Mouse (Mus musculus): Measurements from ENCODE around the gene Efcab8.

Efcab8 gene

DNA sequence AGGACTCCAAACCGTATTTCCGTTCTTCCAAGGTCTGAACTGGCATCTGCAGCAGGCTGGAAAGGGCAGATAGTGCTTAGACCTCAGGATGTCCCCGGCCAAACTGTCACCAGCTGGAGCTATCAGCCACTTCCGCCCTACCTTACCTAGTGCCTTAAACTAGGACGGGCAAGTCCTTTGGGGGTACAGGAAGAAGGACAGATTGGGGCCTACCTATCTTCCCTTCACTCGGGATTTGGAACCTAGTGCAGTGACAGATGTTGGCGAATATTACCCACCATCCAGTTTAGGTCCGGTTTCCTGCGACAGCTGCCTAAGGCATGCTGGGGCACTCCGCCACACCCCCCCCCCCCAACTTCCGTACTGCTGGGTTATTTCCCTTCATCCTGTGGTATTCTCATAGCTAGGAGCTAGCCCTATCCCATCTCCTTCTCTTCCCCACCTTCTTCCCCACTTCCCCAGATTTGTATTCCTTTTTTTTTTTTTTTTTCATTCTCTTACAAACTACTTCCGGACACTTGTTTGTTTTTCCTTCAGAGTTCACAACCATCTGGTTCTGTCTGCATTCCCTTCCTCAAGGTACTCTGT lies at the start of gene Efcab8:
TSS of gene Efcab8 (plus strand) at position 538 of the 588 bp plus-strand sequence.
- no peak for DNase-seq (ENCODE audit: low spot score)

DNA sequence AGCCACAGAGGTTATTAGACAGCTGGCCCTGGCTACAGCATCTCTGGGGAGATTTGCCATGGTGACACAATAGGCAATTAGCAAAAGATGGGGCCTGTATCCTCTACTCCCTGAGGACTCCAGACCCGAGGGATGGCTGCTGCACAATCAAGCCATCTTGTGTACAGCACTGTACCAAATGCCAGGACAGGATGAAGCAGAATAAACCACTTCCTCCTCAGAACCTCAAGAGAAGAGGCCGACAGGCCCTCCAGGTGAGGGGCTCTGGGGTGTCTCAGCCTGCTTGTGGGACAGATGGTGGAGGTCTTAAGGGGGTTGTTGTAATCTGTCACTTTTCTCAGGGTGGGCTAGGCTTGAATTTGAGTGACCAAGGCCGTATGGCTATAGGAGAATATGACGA lies 45.7 kb upstream of the Efcab8 start:
- DNase-seq (ENCODE audit: low spot score) = no peak

DNA sequence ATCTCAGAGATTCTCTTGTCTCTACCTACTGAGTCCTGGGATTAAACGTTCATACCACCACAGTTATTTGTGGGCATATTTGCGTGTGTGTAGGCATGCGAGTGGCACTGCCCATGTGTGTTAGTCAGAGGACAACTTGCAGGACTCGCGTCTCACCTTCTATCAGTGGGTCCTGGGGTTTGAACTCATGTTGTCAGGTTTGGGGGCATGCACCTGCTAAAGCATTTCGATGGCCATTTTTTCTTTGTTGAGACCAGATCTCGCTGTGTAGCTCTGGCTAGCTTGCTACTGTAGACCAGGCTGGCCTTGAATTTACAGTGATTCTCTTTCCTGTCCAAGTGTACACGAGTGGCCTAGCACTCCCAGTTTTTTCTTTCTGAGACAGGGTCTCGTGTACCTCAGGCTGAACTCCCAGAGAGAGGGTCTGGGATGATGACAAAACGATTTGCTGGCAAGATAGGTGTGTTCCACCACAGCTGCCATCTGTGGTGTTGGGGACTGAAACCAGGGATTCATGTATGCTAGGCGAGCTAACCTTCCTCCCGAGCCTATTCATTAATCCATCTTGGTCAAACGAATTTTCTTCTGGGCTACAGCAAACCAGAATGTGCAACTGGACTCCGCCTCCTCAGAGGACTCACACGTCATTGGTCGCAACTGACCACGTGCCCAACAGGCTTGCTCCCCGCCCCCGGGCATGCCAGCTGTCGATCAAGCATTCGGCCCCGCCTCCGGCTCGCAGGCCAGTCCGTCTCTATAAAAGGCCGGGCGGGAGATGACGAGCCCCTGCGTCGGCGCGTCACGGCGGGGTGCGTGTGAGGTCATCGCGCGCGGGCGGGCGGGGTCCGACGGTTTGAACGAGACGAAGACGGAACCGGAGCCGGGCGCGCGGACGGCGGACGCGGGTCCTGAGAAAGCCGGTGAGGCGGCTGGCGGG lies 39.0 kb upstream of the Efcab8 start, which contains the start of gene Mapre1:
TSS of gene Mapre1 (plus strand) at position 775 of the 937 bp plus-strand sequence.
- DNase-seq (ENCODE audit: low spot score) = peak; percentile 99

DNA sequence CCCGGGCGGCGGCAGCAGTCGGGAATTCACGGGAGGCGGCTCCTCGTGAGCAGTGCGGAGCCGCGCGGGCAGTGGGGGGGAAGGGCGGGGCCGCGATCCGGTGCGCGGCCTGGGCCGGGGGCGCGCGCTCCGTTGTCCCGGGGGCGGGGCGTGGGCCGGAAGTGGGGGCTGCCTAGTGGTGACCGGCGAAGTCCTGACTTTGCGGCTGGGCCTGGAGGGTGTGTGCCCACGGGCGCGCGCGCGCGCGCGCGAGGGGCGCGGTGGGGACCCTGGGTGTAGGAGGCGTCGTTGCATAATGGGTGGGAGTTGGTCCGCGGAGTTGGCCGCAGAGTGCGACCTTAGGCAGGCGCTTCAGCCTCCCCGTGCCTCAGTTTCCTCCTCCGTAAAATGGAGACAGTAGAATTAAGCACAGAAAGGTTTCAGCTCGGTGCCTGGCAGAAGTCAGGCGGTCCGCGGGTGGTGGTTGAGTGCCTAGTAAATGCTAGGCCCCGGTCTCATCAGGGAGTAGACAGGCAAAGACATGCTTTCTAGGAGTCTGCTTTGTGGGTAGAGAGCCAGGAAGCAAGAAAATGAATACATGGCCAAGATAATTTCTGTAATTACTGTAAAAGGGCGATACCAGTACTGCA lies 38.2 kb upstream of the Efcab8 start:
- peak; percentile 40 for DNase-seq (ENCODE audit: low spot score)

DNA sequence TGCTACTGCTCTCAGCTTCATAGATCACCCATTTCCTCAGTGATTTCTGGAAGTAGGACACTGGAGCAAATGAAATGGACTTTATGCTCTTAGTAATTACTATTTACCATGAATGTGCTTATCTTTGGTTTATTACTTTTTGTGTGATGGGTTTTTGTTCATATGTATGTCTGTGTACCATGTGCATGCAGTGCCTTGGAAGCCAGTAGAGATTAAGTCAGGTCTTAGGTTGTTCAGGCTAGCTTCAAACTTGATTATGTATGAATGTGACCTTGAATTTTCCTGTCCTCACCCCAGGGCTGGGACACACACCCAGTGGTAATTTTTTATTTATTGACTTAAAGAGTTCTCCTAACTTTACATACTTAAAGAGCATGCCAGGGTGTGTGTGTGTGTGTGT lies 31.7 kb upstream of the Efcab8 start:
- DNase-seq (ENCODE audit: low spot score) = no peak

DNA sequence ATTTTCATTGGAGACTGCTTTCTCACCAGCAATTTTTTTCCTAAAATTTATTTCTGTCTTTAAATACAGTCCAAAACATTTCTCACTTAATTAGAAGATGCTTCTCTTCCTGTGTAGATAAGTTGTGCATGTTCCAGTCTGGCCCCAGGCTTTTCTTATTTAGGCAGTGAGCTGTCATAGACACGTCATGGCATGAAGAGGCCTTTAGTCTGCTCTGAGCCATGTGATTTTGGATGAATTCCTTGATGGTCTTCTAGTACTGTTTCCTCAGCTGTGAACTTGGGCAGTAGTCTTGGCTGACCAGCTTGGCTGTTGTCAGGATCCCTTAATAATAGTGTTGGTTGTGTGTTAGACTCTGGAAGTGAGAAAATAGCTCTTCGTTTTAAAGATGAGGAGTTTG lies 29.4 kb upstream of the Efcab8 start:
- peak; percentile 17 for DNase-seq (ENCODE audit: low spot score)

DNA sequence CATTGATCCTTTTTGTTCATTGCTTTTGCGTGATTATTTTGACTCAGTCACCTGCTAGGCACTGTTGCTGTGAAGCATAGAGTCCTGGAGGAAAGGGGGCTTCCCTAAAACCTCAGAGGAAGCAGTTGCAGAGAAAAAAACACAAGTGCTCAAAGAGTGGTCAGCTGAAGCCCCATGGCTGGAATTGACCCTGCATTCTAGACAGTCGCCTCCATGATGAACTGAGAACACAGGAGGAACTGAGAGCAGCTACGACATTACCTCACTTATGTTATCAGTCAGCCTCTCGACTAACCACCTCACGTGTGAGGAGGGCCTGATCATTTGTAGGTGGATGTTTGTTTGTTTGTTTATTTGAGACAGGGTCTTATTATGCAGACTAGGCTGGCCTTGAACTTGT lies 17.6 kb upstream of the Efcab8 start:
- DNase-seq (ENCODE audit: low spot score) = no peak

DNA sequence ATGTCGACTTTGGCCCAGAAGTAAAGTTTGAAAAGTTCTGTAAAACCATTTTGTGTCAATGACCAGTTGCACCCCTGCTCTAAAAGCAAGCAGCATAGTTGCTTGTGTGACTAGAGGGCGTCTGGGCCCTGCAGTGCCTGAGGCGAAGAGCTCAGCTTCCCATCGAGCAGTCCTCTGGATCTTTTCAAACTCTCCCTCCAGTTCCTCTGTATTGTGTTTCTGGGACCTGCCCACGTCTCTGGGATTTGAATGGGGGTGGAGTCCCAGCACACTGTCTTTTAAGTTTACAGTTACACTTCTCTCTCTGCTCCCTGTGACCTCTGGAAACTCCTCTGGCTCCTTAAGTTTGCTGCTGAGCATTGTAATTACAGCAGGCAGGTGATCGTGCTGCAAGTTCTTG lies 12.2 kb upstream of the Efcab8 start:
- DNase-seq (ENCODE audit: low spot score) = no peak

DNA sequence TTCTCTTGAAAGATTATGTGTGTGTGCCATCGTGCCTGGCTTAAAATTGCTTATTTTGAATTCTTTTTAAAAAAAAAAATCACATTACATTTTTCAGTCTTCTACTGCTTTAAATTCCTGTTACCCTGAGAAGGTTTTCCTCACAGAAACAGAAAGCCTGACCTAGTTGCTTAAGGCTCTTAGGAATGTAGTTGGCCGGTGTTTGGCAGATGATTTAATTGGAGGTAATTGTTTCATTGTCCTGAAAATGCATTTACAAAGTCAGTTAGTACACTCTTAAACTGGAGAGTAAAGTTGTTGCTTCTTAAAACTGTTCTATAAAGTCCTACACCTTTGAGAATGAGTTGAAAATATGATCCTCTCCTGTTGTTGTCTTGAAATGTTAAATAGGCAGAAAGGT lies 10.8 kb upstream of the Efcab8 start:
- no peak for DNase-seq (ENCODE audit: low spot score)

DNA sequence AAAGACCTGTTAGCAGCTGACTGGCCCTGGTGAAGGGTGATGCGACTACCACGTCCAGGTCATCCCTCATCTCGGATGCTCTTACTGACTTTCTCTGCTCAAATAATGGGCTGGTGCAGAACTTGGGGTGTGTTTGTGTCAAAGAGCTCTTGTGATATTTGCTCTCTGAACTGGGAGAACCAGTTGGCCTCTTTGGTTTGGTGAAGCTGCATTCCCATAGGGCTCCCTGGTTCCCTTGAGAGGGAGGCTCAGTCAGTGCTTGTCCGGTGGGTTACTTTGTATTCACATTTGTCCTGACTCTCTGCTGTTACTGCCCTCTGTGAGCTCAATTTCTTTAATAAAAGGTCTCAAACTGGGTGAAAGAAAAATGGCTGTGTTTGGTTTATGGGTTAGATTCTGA lies 6.8 kb upstream of the Efcab8 start:
- no peak for DNase-seq (ENCODE audit: low spot score)

DNA sequence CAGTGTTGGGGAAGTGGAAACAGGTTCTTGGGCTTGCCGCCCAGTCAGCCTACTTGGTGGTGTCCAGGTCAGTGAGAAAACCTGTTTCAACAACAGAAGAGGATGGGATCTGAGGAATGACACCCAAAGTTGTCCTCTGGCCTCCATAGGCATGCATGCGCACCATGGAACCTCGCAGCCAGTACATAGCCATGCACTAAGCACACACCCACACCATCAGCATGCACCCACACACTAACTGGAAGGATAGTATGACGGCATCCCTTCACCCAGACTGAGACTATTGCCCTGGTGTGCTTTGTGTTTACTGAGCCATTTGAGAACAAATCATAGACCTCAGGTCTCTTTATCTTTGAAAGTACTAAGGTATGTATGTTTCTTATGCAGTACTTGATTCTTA lies 4.3 kb upstream of the Efcab8 start:
- no peak for DNase-seq (ENCODE audit: low spot score)

DNA sequence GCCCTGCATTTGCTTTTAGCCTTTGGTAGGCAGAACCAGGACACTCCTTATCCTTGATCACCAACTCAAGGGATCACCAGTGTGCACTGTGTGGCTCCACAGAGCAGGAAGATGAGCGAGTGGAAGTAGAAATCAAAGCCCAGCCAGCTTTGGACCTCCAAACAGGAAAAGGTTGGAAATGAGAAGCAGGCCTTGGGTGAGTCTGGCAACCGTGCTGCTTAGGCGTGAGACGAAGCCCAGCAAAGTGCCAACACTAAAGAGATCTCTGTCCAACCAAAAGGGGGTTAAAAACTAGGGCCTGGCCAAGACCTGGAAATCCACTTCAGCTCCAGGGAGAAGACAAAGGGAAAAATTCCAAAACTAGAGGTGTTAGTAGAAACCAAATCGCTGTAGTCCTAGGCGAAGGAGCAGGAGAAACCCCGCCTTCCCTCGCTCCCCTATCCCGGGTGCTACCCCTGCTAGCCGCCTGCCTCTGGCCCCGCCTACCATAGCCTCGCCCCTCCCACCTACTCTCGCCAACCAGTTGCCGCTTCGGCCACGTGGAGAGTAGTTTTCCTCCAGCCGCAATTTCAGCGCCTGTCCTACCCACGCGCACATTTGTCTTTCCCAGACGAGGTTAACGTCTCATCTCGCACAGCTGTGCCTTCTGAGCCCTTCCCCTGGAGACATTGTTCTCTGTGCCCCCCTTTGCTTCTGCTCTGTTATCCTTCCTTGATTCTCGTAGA lies 931 bp upstream of the Efcab8 start:
- DNase-seq (ENCODE audit: low spot score) = no peak

DNA sequence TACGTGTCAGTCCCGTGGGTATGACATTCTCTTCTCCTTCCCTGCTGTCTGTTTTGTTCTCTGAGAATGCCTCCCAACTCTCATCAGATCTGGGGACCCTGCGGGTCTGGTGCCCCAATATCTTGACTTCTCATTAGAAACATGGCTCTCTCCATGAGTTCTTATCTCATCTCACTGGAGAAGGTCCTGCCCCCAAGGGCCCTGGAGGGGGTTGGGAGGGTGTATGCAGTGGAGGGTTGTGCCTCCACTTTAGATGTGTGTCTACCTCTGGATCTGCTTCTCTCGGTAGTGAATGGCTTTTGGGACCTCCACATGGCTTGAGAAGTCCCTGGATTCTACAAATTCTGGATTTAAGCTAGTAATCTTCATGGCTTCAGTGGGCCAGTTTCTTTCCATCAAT lies 1.4 kb downstream of the Efcab8 start:
- DNase-seq (ENCODE audit: low spot score) = no peak

DNA sequence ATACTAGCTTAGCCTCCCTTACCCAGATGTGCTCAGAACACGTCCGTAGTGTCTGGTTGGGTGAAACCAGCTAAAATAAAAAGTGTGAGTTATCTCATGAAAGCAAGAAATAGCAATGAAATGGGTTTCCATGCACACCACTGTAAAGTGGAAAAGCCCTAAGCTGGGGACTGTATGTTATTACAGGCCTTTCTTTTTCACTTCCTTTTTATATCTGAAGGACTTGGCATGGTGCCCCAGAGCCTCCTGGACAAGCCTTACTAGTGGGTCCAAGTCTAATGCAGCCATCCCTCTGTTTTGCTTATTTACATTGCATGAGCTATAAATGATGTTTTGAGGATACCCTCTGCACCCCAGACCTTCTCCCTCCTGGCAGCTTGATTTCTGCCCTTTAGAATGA lies 4.9 kb downstream of the Efcab8 start:
- no peak for DNase-seq (ENCODE audit: low spot score)

DNA sequence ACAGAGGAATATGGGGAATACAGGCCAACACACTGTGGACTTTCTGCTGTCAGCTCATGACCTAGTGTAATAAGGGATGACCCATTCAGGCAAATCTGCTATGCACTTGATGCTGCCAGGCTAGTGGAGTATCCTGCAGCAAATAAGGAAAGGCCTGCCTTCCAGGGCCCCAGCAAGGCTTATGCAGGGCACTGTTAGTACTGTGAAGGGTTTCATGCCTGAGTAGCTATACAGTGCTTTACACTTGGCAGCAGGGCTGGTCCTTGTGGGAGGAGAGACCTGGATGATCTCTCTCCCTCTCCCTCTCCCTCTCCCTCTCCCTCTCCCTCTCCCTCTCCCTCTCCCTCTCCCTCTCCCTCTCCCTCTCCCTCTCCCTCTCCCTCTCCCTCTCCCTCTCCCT lies 13.6 kb downstream of the Efcab8 start:
- no peak for DNase-seq (ENCODE audit: low spot score)

DNA sequence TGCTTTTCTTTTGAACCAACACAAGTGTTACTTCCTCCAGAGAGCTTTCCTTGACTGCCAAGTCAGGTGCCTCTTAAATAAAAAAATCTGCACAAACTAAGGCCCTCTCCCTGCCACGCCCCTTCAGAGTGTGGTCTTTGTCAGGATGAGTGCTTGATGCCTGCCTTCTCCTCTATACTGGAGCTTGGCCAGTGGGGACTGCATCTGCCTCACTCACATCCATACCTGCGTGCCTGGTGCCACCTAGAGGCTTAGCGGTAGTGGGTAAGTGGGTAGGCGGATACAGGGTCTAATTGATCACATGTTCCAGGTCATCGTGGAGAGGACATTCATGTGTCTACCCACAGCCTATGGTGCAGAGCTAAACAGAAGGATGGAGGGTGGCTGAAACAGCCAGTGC lies 15.4 kb downstream of the Efcab8 start:
- DNase-seq (ENCODE audit: low spot score) = no peak

DNA sequence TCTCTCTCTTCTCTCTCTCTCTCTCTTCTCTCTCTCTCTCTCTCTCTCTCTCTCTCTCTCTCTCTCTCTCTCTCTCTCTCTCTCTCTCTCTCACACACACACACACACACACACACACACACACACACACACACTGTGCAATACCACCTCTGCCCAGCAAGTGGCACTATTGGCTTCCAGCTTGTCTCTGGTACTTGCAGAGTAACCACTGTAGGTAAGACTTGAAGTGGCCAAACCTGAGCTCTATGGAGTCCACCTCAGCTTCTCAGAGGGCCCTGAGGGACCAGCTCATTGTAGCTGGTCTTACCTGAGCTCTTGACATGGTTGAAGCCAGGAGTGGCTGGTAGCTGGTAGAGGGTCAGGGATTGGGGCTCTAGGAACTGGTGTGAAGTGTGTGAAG lies 27.7 kb downstream of the Efcab8 start:
- peak; percentile 54 for DNase-seq (ENCODE audit: low spot score)

DNA sequence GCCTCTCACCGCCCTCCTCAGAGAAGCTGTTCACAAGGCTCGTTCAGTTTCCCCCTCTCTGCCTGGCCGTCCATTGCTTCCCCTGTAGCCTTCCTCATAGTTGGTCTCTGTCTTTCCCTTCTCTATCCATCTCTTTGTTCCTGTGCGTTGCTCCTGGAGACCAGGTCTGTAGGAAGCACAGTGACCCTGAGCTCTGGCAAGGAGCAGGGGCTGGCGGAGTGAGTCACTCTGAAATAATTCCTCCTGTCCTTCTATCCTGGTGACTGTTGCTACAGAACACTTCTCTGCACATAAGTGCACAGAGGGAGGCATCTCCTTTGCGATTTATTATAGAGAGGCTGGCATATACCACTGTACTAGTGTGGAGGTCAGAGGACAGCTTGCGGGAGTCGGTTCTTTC lies 28.4 kb downstream of the Efcab8 start:
- no peak for DNase-seq (ENCODE audit: low spot score)

DNA sequence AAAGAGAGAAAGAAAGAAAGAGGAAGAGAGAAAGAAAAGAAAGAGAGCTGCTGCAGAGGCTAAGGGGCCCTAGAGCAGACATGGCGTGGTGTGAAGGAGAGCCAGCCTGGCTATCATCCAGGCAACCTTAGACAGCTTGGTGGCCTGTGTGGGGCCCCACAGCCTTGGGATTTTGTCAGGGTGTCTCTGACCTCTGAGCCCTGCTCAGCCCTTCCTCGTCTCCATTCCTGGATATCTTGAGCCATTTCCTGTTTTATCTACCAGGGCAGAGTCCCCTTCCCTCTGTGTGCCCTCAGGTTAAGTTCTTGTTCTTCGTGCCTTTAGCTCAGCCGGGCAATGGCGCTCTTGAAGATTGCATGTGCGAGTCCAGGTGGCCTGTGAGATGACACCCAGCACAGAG lies 29.1 kb downstream of the Efcab8 start:
- no peak for DNase-seq (ENCODE audit: low spot score)

DNA sequence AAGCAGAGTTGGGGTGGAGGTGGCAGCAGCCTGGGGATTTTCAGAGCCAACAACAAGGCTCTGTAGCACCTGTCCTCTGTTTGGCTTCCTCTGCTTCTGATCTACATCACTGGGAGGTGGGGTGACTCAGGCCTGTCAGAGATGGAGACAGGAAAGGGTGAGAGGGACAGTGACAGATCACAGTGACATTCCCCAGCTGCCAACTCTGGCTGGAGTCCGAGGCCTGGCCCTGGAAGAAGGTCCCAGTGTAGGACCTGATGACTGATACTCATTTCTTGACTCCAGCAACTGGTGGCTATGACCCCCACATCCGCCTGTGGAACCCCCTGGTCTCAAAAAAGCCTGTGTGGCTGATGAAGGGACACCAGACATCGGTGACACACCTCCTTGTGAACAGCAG lies 30.2 kb downstream of the Efcab8 start:
- no peak for DNase-seq (ENCODE audit: low spot score)

DNA sequence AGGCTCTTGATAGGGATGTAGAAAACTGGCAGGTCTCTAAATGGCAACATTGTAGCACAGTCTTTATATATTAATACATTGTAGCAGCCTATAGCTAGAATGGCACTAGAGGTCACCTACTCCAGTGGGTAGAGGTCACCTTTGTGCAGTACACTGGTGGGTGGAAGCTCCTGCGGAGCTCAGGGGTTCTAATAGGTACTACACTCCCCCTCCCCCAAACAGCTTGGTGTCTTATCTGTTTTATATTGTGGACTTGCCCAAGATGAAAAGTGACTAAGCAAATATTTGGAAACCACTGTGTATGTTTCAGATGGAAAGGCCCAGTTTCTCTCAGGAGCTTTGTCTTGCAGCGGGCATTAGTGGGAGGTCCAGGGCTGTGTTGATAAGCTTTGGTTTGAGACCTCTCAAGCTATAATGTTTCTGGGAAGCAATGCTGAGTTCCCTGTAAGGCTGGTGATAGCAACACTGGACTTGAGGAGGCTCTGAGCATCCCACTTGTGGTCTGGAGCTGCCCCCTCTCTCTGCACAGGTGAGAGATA lies 42.3 kb downstream of the Efcab8 start:
- DNase-seq (ENCODE audit: low spot score) = no peak

DNA sequence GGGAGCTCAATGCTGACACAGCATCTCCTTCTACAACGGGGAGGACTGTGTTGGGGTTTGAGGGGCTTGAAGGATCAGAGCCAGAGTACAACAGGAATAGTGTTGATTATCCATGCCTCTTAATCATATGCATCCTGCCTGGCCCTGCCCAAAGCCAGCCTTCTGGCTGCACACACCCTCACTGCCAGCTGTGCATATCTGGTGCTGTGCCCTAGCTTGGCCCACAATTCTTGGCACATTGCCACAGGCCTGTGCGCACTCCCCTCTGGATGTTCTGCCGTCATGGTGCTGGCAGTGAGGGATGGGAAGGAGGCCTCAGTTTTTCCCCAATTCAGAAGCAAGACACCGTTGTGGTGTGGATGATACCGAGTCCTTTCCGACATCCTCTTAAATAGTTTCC lies 44.9 kb downstream of the Efcab8 start:
- DNase-seq (ENCODE audit: low spot score) = no peak

Data from adipocyte (in vitro differentiated cells).